Mouse (Mus musculus) lung, adult 2 months (tissue): ENCODE results near the gene Gm17268. TPM values are rescaled to one million over a fixed set of nuclear protein-coding genes. Genes with fewer than 3 reads are reported as not detected.
A peak's percentile ranks its signal among the peaks of the same experiment; 100 is the strongest.

Experiments
- DNase-seq: peaks from one replicate; pipeline ENCODE4 v3.0.0; 2022
- H3K4me1 ChIP-seq: fragments of 200-500 bp; 2 replicates; pipeline ENCODE4 v1.6.1; 2011; ENCODE audit warnings: low read length; ENCODE audit not compliant: control insufficient read depth, insufficient read depth
- H3K4me3 ChIP-seq: fragments of 200-500 bp; replicated peaks from 2 replicates; pipeline ENCODE3; 2011; ENCODE audit warnings: low read depth, mild to moderate bottlenecking, control low read depth, low read length; ENCODE audit errors: extremely low read depth
- CTCF ChIP-seq: fragments of 200-500 bp; IDR thresholded peaks from 2 replicates; pipeline ENCODE4 v1.5.1; 2011; ENCODE audit warnings: mild to moderate bottlenecking, low read length, control low read depth; ENCODE audit not compliant: insufficient read depth
- POLR2A ChIP-seq: fragments of 200-500 bp; IDR thresholded peaks from 2 replicates; pipeline ENCODE4 v1.6.1; 2011; ENCODE audit warnings: low read depth, mild to moderate bottlenecking, control low read depth, low read length, borderline replicate concordance; ENCODE audit errors: extremely low read depth
- WGBS: fragments of 180-500 bp; shearing (Covaris S2); methylation state at CpG from one replicate; pipeline ENCODE4 v1.1.7; 2018; 5-methylcytosine and 5-hydroxymethylcytosine counted together
- polyA plus RNA-seq: library from polyadenylated mRNA; depleted of rRNA; stranded (reverse); fragments of >200 nt; gene quantifications from 2 replicates; pipeline ENCODE4 v1.2.3, GENCODE M21; 2012

Gene Gm17268
- polyA plus RNA-seq, 1 experiment, result not detected

DNA sequence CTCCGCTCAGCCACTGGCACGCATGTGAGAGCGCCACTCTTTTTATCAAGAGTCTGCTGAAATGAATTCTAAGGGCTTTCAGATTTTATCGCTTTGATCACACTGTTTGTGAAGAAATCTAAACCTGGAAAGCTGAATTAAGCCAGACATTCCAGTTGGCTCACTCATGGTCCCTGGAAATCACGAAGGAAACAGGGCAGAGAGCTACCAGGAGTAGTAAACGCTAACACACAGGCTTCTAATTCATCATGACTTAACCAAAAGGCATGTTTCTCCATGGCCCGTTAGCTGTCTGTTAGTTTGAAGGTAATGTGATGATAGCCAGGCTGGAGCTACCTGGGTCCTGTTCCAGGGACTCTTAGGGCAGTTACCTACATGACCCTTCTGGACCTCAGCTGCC, 3.9 kb downstream of the Gm17268 start:
- Histone ChIP-seq H3K4me3 (no peak overlapping the region), H3K4me1 (no peaks in the 10 kb centered on the region; the same call in 1 of the 2 replicates)
- no peak for DNase-seq
- 76% methylated on average over 7 of the region's 7 CpGs for WGBS
- TF ChIP-seq POLR2A, result no peak
- no peak for TF ChIP-seq CTCF

DNA sequence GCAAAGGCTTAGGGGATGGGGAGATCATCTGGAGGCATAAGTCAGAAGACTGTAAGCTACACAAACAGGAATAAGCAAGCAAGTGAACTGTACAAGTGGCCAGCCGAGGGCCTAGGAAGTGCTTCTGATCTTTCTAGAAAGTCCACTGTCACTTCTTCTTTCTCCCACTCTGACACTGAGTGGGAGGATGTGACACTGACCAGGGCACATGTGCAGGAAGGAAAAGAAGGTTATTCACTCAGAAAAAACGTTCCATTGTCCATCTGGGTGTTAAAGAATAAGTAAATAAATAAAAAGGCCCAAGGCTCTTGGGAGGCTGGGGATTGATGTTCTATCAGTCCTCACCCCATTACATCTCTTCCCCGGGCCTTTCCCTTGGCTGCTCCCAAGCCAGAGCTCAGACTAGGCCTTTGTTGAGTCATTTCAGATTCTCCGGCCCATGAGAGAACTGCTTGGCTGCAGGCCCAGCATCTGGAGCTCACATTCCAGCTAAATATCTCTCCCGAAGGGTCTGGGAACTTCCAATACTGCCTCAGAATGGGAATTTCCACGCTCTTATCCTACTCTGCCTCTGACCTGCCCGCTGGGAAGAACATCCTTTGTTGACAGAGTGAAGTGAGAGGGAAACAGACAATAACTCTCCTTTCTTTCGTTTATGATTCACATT, 5.6 kb downstream of the Gm17268 start:
- DNase-seq, result peak; percentile 20
- no peaks in the 10 kb centered on the region; the same call in 1 of the 2 replicates for H3K4me1 ChIP-seq
- TF ChIP-seq CTCF (no peak), POLR2A (no peak)
- no peak overlapping the region for H3K4me3 ChIP-seq
- WGBS, result 28% methylated on average over 8 of the region's 8 CpGs

DNA sequence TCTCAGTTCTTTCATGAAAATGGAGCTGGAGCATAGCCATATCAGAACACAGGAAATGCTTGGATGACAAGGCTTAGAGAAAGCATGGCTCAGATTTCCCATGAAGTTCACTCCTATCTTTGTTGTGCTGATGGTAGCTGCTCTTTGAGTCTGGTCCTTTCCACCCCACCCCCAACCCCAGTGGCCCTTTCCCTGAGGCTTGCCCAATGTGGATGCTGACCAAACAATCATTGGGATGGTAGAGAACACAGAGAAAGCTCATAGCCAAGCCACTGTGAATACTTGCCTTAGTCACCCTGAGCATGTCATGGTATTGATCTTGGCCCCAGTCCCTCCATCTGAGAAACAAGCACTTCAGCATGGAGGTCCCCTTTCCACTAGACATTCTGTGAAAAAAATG, 6.2 kb downstream of the Gm17268 start:
- Histone ChIP-seq H3K4me1 (no peaks in the 10 kb centered on the region; the same call in 1 of the 2 replicates), H3K4me3 (no peak overlapping the region)
- TF ChIP-seq CTCF, result no peak
- no peak for TF ChIP-seq POLR2A
- DNase-seq, result no peak

DNA sequence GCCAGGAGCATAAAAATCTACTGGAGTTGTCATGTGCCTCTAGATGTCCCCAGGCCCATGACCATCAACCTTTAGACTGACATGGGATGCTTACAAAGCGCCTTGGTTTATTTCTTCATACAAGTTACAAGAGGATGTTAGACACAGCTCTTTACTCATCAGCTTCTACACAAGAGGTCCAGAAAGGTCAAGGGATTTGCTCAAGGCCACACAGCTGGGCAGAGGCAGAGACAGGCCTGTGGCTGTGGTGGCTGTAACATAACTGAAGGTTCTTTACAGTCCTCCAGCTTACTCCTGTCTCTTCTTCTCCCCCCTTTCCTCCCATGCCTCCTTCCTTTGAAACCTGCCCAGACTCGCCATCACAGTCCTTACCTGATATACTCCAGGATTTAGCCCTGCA, 8.2 kb downstream of the Gm17268 start:
- Histone ChIP-seq H3K4me1 (no peaks in the 10 kb centered on the region; the same call in 1 of the 2 replicates), H3K4me3 (no peak overlapping the region)
- DNase-seq, result no peak
- TF ChIP-seq CTCF (no peak), POLR2A (no peak)
- WGBS, result 81% methylated on average over 2 of the region's 2 CpGs

DNA sequence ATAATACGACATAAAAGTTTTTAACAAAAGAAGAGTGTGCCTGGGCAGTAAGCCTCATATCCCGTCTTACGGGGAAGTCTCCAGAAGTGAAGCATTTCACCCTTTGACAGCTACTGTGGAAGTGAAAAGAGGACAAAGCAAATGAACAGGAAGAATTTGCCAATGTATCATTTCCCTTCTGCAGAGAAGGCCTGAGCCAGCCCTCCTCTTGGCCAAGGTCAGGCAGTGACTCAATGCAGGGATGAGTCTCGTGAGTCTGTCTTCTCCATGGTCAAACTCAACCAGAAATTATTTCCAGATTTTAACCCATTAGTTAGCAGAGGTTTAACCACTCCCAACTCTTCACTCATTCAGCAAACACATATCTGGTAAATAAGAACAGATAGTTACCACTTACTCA, 14.6 kb downstream of the Gm17268 start:
- Histone ChIP-seq H3K4me1 (no peaks in the 10 kb centered on the region), H3K4me3 (no peak overlapping the region)
- TF ChIP-seq POLR2A, result no peak
- 58% methylated on average over 4 of the region's 4 CpGs for WGBS
- no peak for DNase-seq

DNA sequence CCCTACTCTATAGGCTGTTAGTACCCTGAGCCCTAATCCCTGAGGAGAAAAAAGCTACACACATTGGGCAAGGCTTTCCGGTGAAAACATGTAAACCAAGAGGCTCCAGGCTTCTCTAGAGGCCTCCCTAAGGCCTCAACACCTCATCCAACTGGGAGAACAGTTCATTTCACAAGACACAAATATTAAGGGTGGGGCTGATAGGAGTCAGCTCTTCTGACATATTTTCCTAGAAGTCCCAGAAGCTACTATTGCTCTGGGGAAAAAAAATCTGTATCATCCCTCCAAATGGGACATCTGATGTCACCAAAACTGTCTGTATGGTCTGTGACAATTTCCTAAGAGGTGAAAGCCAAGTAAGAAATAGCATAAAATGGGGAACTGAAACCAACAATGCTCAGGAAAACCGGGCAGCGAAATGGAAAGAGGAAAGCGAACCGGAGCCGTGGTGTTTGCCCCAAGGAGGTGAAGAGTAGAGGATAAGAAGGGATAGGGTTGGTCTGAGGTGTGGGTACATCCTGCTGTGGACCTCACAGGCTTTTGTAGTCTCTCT, 15.8 kb downstream of the Gm17268 start:
- DNase-seq, result no peak
- 73% methylated on average over 6 of the region's 6 CpGs for WGBS
- H3K4me1 ChIP-seq, result no peaks in the 10 kb centered on the region
- TF ChIP-seq CTCF (no peak), POLR2A (no peak)
- no peak overlapping the region for H3K4me3 ChIP-seq

DNA sequence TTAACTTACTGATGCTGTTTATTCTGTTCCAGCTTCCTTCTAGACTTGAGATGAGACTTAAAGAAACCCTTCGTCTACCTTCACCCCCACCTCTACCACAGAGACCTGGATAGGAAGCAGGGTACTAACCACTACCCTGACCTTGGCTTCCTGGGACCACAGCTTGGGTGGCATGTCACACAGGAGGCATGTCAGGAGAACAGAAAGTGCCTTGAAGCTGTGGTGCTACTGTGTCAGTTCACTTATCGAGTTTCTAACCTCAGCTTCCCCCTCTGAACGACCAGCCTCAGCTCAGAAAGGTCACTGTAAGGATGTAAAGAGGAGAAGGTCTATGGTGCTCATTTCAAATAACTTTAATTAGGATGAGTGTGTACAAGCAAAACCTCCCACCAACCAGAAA, 17.0 kb downstream of the Gm17268 start:
- TF ChIP-seq POLR2A (no peak), CTCF (no peak)
- Histone ChIP-seq H3K4me3 (no peak overlapping the region), H3K4me1 (no peaks in the 10 kb centered on the region)
- WGBS, result 36% methylated on average over 3 of the region's 3 CpGs
- DNase-seq, result no peak

DNA sequence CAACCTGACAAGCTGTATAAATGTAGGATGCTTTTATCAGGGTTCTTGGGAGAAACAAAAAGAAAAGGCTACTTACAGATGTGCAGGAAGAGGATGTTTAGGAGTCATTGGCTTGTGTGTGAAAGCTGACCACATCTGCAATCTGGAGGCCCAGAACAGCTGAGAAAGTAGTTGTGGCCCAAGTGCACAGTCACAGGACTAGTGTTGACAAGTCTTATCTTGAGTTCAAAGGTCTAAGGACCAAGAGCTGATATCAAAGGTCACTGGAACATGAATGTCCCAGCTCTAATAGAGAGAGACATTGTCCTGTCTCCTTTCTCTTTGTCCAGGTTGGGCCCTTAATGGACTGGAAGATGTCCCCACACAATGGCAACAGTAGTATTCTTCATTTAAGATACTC, 18.6 kb downstream of the Gm17268 start:
- DNase-seq, result no peak
- no peaks in the 10 kb centered on the region for H3K4me1 ChIP-seq
- H3K4me3 ChIP-seq, result no peak overlapping the region
- TF ChIP-seq POLR2A, result no peak
- TF ChIP-seq CTCF, result no peak

DNA sequence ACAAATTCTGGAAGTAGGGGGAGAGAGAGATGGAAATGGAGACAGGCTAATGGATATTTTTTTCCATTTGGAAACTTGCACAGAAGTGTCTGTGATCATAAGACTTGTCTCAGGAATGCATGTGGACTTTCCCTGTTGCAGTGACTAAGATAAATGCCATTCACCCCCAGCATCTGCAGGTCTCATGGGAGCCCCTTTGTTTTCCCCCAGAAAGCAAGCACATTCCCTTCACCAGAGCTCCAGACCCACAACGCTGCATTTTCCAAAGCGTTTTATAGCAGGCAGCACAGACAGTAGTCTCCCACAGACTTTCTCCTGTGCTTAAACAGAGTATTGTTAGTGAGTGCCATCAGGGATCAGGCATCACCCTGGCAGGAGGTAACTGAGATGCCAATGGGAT, 19.0 kb downstream of the Gm17268 start:
- TF ChIP-seq POLR2A, result no peak
- TF ChIP-seq CTCF, result no peak
- Histone ChIP-seq H3K4me1 (no peaks in the 10 kb centered on the region), H3K4me3 (no peak overlapping the region)
- WGBS, result 47% methylated on average over 2 of the region's 2 CpGs
- DNase-seq, result no peak

DNA sequence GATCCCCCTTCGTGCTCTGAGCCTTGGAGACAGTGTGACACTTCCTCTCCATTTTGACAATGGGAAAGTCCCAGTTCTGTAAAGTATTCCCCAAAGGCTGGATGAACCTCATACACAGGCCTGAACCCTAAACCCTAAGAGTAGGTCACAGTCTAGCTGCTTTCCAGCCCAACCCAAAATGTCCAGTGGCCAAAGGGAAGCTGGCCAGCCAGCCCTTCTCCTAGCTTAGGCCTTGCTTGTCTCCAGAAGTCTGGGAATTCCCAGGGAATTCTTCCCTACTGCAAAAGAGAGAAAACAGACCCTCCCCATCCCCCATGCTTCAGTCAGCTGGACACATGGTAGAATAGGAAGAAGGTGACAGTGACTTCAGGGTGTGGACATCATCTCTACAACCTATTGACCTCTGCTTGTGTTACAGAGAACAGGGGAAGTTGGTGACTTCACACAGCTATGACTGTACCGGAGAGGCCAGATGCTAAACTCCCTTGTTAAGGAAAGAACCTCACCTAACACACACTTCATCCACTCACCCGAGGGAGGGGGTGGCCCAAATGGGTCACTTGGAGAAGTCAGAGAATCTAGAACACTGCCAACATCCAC, 22.1 kb downstream of the Gm17268 start:
- TF ChIP-seq POLR2A (no peak), CTCF (no peak)
- 67% methylated on average over 3 of the region's 3 CpGs for WGBS
- no peak for DNase-seq
- Histone ChIP-seq H3K4me3 (no peak overlapping the region), H3K4me1 (no peaks in the 10 kb centered on the region)
